Mouse (Mus musculus) ES-E14 (cell line): ENCODE results near the gene AC131692.1.

Experiments
- CHD2 ChIP-seq: IDR thresholded peaks from 2 replicates; pipeline ENCODE4 v1.6.1; 2014; ENCODE audit warnings: mild to moderate bottlenecking, low read depth, low read length, inconsistent platforms
- HCFC1 ChIP-seq: IDR thresholded peaks from 2 replicates; pipeline ENCODE4 v1.6.1; 2012; ENCODE audit warnings: low read length, inconsistent platforms, borderline replicate concordance; ENCODE audit not compliant: insufficient read depth
- ZNF384 ChIP-seq: IDR thresholded peaks from 2 replicates; pipeline ENCODE4 v1.6.1; 2012; ENCODE audit warnings: low read depth, low read length, inconsistent platforms

DNA sequence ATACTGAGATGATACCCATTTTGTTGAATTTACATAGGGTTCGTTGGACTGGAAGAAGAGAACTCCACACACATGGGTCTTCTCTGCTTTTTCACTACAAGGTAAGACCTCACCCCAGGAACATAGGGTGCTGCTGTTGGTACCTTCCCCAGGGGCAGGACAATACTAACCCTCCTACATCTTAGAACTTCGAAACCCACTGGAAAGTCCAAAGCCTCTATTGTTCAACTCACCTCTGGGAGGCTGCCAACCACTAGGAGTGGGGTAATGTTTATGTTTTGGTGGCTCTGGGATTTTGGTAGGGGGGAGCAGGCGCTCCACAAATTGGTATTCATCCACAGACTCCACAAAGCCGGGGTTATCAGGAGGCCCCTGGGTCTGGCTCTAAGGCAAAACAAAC lies 37.5 kb upstream of the AC131692.1 start:
- TF ChIP-seq ZNF384: no peak
- no peak for TF ChIP-seq CHD2
- no peak for TF ChIP-seq HCFC1
